In the genomic region with DNA sequence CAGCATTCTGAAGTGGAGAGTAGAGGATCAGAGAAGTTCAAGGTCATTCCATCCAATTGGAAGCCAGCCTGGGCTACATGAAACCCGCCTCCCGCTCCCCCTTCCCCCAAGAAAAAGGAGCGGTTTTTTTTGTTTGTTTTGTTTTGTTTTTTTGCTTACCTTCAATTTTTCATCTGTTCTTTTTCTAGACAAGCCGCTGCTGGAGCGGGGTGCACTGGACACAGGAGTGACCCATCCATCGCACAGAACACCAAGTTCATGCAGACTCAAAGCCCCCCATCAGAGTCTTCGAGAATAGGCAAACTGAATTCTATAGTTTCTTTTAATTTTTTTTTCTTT, we compare ENCODE assay signal across 8 mouse cellular contexts. TPM values are rescaled to one million over a fixed set of nuclear protein-coding genes. Genes with fewer than 3 reads are reported as not detected.
DNase-seq lines count a peak whose midpoint lies in the region; ATAC-seq and TF ChIP-seq lines count a peak whose summit lies in the region.

No protein-coding gene starts in this region.

- no peaks in the 10 kb centered on the region for H3K27me3 ChIP-seq in heart, embryonic 14.5 days (ENCODE audit: control insufficient read depth, insufficient read depth, low read length)
- H3K27me3 ChIP-seq in G1E (ENCODE audit: insufficient read depth, low read length): no peaks in the 10 kb centered on the region
- H3K27me3 ChIP-seq in hindbrain, embryonic 12.5 days: no peaks in the 10 kb centered on the region
- H3K27me3 ChIP-seq in midbrain, embryonic 10.5 days (ENCODE audit: low read depth, poor library complexity, severe bottlenecking): no peaks in the 10 kb centered on the region

- H3K9me3 ChIP-seq in heart, embryonic 14.5 days (ENCODE audit: control insufficient read depth, low read length): no peaks in the 10 kb centered on the region
- no peaks in the 10 kb centered on the region for H3K9me3 ChIP-seq in G1E (replicated peaks)
- H3K9me3 ChIP-seq in hindbrain, embryonic 12.5 days (replicated peaks): no peaks in the 10 kb centered on the region
- H3K9me3 ChIP-seq in midbrain, embryonic 10.5 days (replicated peaks): no peaks in the 10 kb centered on the region

- peaks cover 11 to 42% of the 10 kb centered on the region in 2 experiments for H3K4me1 ChIP-seq in heart, embryonic 14.5 days (ENCODE audit: control insufficient read depth in 2 of 2, insufficient read depth in 2 of 2, low read length in 2 of 2)
- peaks cover 46% of the 10 kb centered on the region for H3K4me1 ChIP-seq in G1E (ENCODE audit: insufficient read depth, low read depth, low read length)
- peaks cover 35% of the 10 kb centered on the region for H3K4me1 ChIP-seq in hindbrain, embryonic 12.5 days
- peaks cover 69% of the 10 kb centered on the region for H3K4me1 ChIP-seq in midbrain, embryonic 10.5 days

- intact Hi-C loops in heart, postnatal 25 days (cut with DNase I): loop anchor here (5.0 to 10.0 kb wide), 2 partner anchors 91 to 424 kb away; no protein-coding TSS in a partner anchor

- H3K4me2 ChIP-seq in heart, embryonic 14.5 days (ENCODE audit: low read length): peak overlapping the region; percentile 88
- H3K4me2 ChIP-seq in hindbrain, embryonic 12.5 days (replicated peaks): peak overlapping the region; percentile 98

- no peak for DNase-seq in heart, postnatal 25 days (ENCODE audit: low spot score)
- DNase-seq in G1E (ENCODE audit: low spot score): no peak
- no peak for DNase-seq in midbrain, embryonic 10.5 days (ENCODE audit: low spot score)
- no peak for DNase-seq in spleen, postnatal 14 days (ENCODE audit: low spot score in 2 of 2)
- DNase-seq in natural killer cell, adult 2 months (ENCODE audit: low spot score in 2 of 2): no peak
- no peak for DNase-seq in spleen, postnatal 10 days (ENCODE audit: low spot score in 2 of 2)

- peaks cover 27% of the 10 kb centered on the region for H3K36me3 ChIP-seq in heart, embryonic 14.5 days (ENCODE audit: control insufficient read depth, insufficient read depth, low read length)
- H3K36me3 ChIP-seq in G1E (replicated peaks): peaks cover 52% of the 10 kb centered on the region
- no peaks in the 10 kb centered on the region for H3K36me3 ChIP-seq in hindbrain, embryonic 12.5 days
- peaks cover 10% of the 10 kb centered on the region; the same call in 1 of the 2 replicates for H3K36me3 ChIP-seq in midbrain, embryonic 10.5 days

- ATAC-seq in heart, embryonic 14.5 days (ENCODE audit: insufficient number of reproducible peaks, insufficient read depth, low FRiP score, low read depth): no peak
- no peak for ATAC-seq in G1E (ENCODE audit: extremely low read depth, insufficient number of reproducible peaks, low FRiP score, poor library complexity, severe bottlenecking)
- 0 out of 2 replicates have a peak, but pooled peaks have one; percentile 7 for ATAC-seq in hindbrain, embryonic 12.5 days (ENCODE audit: low FRiP score)

- H3K4me3 ChIP-seq in heart, embryonic 14.5 days (ENCODE audit: control insufficient read depth in 1 of 2, insufficient read depth in 1 of 2, low read depth in 1 of 2, low read length in 2 of 2): peak overlapping the region; percentile 84 to 93
- H3K4me3 ChIP-seq in G1E (ENCODE audit: low read depth, low read length): peak overlapping the region; percentile 94
- peak overlapping the region; percentile 90 for H3K4me3 ChIP-seq in hindbrain, embryonic 12.5 days
- peak overlapping the region; percentile 96 for H3K4me3 ChIP-seq in midbrain, embryonic 10.5 days

- 9% methylated on average over 7 of the region's 7 CpGs for WGBS in heart, embryonic 14.5 days
- 13% methylated on average over 7 of the region's 7 CpGs for WGBS in hindbrain, embryonic 12.5 days
- WGBS in midbrain, embryonic 10.5 days: 19% methylated on average over 7 of the region's 7 CpGs

- H3K9ac ChIP-seq in heart, embryonic 14.5 days (ENCODE audit: low read length): peak overlapping the region; percentile 97
- peak overlapping the region; percentile 96 for H3K9ac ChIP-seq in hindbrain, embryonic 12.5 days

- H3K27ac ChIP-seq in heart, embryonic 14.5 days (replicated peaks in 1 of 2; ENCODE audit: control insufficient read depth in 1 of 2, insufficient read depth in 1 of 2, low read depth in 2 of 2, low read length in 2 of 2): peak overlapping the region; percentile 94 to 99
- H3K27ac ChIP-seq in hindbrain, embryonic 12.5 days: peak overlapping the region; percentile 97
- peak overlapping the region; percentile 97 for H3K27ac ChIP-seq in midbrain, embryonic 10.5 days (replicated peaks)

- TF ChIP-seq CTCF in G1E (IDR thresholded peaks at IDR 0.05; ENCODE audit: low read depth, low read length): no peak

RNA-seq across cellular contexts. Expression of a gene that starts 0.9 kb away (rescaled TPM):
- polyA plus RNA-seq in heart, embryonic 14.5 days (2014; fragmentation: Nextera tagmentation; extraction: Ambion mirVana): 27.9 and 29.7 TPM in 2 replicates
- total RNA-seq in heart, postnatal 25 days (2021): 100 to 1,000 TPM; 110 to 116 TPM
- total RNA-seq in G1E (2014; fragmentation: Nextera tagmentation) (260 and 279 TPM in 2 replicates), G1E (2017) (102 and 113 TPM in 2 replicates)
- polyA plus RNA-seq in G1E (2012): 186 and 200 TPM in 2 replicates
- 15.6 and 17.0 TPM in 2 replicates for polyA plus RNA-seq in hindbrain, embryonic 12.5 days (2016; fragmentation: Nextera tagmentation; extraction: Ambion mirVana)
- polyA plus RNA-seq in midbrain, embryonic 10.5 days (2016; fragmentation: Nextera tagmentation; extraction: Ambion mirVana): 13.7 and 14.0 TPM in 2 replicates
